Mouse (Mus musculus): ENCODE results near the gene Ppfibp1.

DNA sequence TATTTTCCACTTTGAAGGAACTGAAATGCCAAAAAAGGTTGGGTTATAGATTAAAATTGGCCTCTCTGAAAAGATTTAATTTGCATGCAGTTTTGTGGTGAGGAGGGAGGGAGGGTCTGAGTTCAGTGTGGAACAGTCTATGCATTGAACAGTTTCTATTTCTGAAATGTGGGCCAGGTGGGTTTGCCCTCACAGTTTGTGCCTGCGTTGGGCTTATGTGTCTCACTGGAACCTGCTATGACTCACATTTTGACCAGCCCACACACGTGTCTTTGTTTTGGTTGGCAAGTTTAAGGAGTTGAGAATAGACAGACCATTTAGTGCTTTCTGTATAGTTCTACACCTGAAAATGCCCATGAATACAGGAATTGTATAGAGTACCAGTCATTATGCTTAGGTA lies 5.6 kb downstream of the Ppfibp1 start:
- TF ChIP-seq CTCF (IDR thresholded peaks at IDR 0.05; ENCODE audit: low read depth, low read length) (no peak), POLR2A (IDR thresholded peaks at IDR 0.05; ENCODE audit: extremely low read depth, insufficient read depth, low read length) (no peak)
